Mouse (Mus musculus) kidney, adult 8-10 months (tissue): Measurements from ENCODE around the gene Prr29.

Experiments used
- DNase-seq, 2 experiments: peaks; one replicate each; pipeline ENCODE4 v3.0.0; 2022

Gene Prr29

DNA sequence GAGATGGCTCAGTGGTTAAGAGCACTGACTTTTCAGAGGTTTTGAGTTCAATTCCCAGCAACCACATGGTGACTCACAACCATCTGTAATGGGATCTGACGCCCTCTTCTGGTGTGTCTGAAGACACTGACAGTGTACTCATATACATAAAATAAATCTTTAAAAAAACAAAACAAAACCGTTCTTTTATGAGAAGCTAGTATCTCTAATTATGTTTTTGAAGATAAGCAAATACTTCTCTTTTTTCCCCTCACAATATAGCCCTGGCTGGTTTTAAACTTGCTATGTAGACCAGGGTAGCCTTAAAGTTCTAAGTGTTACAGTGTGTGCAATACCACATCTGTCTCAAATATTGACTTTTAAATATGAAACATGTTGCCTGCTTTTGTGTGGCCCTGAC is 45.9 kb downstream of the Prr29 start:
- no peak for DNase-seq

DNA sequence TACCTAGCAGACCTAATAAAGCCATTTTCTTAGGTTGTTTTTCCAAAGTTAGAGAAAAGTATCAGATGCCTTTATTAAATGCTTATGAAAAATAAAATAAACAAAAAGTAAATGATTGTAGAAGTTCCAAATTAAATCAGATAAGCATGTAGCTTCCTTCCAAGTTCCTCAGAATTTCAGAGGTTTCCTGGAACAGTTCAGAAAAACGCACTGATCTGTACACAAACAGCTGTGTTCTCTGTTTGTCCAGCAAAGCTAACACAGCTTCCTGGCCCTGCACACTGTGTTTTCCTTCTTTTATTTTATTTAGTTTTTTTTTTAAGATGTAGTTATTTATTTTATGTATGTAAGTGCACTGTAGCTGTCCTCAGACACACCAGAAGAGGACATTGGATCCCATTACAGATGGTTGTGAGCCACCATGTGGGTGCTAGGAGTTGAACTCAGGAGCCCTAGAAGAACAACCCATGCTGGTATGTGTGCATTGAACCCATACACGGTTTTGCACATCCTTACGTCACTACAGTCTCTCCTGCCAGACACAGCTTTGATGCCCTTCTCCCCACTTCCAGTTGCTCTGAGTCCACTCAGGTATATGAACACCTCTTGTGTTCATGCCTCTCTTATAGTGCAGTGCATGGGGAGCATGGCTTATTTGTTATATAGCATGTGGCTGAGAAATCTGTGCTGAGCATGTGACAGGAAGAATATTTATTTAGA is 47.5 kb downstream of the Prr29 start:
- no peak for DNase-seq

- DNase-seq: no peak
These were observed 51.1 kb downstream of the Prr29 start for GRCm38 (mm10) chr11:106416331-106416730.

DNA sequence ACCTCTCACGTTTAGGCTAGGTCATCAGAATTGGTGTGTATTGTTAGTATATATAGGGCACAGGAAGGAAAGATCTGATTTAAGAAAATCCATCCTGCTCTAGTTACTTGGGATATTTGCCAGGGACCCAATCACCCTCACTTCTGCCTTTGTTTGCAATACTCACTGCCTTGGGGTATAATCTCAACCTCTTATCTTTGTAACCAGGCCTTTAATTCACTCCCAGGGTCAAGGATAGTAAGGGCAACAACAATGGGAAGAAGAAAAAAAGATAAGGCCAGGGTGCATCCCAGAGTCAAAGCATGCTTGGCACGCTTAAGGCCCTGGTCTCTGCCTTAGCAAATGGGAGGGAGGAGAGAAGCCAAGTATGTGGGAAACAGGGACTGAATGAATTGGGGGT is 52.6 kb downstream of the Prr29 start:
- DNase-seq: no peak

DNA sequence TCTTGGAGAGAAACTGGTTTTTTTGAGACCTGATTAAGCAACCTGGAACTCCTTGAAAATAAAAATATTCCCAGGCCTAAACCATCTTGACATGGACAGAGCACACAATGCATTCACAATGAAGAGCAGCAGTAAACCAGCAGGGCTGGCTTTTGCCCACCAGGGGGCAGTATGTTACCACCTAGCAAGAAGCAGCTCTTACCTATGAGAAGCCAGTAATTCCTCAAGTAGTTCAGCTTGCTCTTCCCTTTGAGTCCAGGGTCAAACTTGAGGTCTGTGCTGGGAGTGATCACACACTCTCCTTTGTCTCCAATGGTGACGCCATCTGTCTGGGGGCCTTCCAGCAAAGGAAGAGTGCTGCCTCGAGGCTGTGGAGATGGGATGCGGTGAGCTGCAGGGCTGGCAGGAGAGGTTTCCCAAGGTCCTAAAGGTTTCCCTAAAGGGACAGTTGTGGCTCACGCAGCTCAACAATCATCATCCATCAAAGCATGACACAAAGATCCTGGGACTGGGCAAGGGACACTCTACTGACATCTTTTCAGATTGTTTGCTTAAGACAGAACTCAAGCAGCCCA is 53.4 kb downstream of the Prr29 start:
- DNase-seq: peak; percentile 72 to 89

DNA sequence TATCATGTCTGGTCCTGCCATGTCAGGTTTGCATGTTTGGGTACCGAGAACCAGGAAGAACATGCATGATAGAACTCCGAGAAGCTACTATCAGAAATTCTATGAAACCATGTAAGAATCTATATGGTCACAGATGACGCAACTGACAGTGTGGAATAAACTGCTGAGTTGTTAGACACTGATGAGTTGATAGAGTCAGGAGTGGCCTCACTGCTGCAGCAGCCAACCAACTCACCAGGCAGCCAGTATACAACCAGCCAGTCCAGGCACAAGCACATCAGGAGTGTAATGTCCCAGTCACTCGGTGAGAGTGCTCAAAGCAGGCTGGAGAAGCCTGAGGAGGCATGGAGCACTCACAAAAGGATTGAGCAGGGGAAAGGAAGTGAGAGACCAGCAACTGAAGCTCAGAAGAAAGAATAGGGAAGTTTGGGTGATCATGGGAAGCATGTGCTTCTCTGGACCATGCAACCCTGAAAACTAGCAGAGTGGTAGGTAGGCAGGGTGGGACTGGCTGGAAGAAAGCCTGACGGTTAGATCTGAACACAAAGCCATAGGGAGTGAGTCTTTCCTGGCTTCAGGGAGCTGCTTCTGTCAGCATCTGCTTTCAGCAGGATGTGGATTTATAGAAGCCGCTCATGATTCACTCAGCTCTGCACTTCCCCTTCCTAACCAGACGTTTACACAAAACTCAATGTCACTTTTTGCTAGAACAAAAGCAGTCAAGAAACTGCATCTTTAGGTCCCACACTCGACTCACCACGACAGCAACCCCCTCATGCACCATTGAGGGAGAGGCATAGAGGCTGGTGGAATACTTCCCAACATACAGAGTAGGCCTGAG is 54.2 kb downstream of the Prr29 start:
- DNase-seq: no peak

DNA sequence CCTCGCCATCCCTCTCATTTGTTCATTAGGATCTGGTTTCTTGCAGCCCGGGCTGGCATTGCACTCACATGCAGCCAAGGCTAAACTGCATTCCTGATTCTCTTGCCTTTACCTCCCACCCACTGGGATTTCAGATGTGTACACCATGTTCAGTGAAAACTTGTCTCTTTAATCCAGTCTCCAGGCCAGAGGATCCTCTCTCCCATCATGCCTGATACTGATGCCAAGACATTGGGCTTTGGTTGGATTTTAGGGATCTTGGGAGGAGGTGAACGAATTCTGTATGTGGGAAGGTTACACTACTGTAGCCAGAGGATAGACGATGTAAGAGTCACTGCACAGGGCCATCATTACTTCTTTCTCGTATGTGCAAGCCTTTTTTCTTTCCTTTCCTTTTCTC is 59.9 kb downstream of the Prr29 start:
- no peak for DNase-seq

- DNase-seq: no peak
These were observed 61.2 kb downstream of the Prr29 start for GRCm38 (mm10) chr11:106426447-106426846.
